Mouse (Mus musculus) cortical plate, adult 2 months (tissue): ENCODE results near the gene Cdca3.

Experiments used
- CTCF ChIP-seq: fragments of 200-500 bp; IDR thresholded peaks from 2 replicates; pipeline ENCODE4 v1.5.1; 2011; ENCODE audit warnings: mild to moderate bottlenecking, control low read depth, low read length; ENCODE audit not compliant: insufficient read depth; ENCODE audit errors: extremely low read depth
- POLR2A ChIP-seq: fragments of 200-500 bp; IDR thresholded peaks from 2 replicates; pipeline ENCODE4 v1.6.1; 2011; ENCODE audit warnings: mild to moderate bottlenecking, low read length, control low read depth; ENCODE audit not compliant: insufficient read depth; ENCODE audit errors: extremely low read depth

DNA sequence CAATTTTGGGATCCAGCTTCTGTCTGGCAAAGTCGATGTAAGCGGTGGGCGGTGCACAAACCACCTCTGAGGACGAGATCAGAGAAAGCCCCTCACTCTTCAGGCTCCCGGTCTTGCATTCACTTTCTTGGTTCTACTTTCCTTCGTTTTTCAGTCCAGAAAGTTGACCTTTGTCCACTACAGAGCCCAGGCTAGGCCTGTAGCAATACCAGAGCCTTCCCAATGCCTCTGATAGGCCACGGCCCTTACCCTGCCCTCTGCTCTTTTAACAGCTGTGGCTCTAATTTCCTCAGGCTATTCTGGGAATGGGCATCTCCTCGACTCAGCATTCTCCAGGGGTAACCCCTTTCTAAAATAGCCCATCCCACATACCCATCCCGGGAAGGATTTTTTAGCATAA, 16.5 kb upstream of the Cdca3 start:
- TF ChIP-seq CTCF: no peak
- TF ChIP-seq POLR2A: no peak
